Mouse (Mus musculus): ENCODE results near the gene Trip6.

- TF ChIP-seq E2F4 (IDR thresholded peaks at IDR 0.05; ENCODE audit: insufficient read depth) = no peak
- no peak for TF ChIP-seq MAX (IDR thresholded peaks at IDR 0.05; ENCODE audit: low read depth)
- no peak for TF ChIP-seq POLR2A (IDR thresholded peaks at IDR 0.05; ENCODE audit: insufficient read length, low read depth)
- no peak for TF ChIP-seq USF1 (IDR thresholded peaks at IDR 0.05; ENCODE audit: low read depth)
- TF ChIP-seq CEBPB (IDR thresholded peaks at IDR 0.05; ENCODE audit: insufficient read depth, poor library complexity, severe bottlenecking) = no peak
- TF ChIP-seq POLR2AphosphoS2 (IDR thresholded peaks at IDR 0.05; ENCODE audit: insufficient read length, low read depth) = no peak
- TF ChIP-seq MYOD1 (IDR thresholded peaks at IDR 0.05; ENCODE audit: control insufficient read depth in 1 of 3, insufficient read length in 2 of 3, low read depth in 2 of 3) = no peak
- TF ChIP-seq TCF3 (IDR thresholded peaks at IDR 0.05; ENCODE audit: insufficient read length, low read depth) = no peak
- no peak for TF ChIP-seq REST (IDR thresholded peaks at IDR 0.05; ENCODE audit: insufficient read depth, insufficient read length)
Observed at GRCm38 (mm10) chr5:137351058-137351380, 36.8 kb upstream of the Trip6 start.
